Mouse (Mus musculus): ENCODE results near the gene Wars. TPM values are rescaled to one million over a fixed set of nuclear protein-coding genes. Genes with fewer than 3 reads are reported as not detected.
A peak's percentile ranks its signal among the peaks of the same experiment; 100 is the strongest.

The Wars gene
- total RNA-seq (2014; rRNA removed) (91.6 and 92.5 TPM in 2 replicates), polyA plus RNA-seq (2015; fragmentation: Nextera tagmentation; extraction: Ambion mirVana) (99.8 and 108 TPM in 2 replicates)

GRCm38 (mm10) chr12:108893715-108894431, at the start of gene Wars:
Gene Wars (minus strand): TSS chr12:108894174.
- no peaks in the 10 kb centered on the region for H3K27me3 ChIP-seq (ENCODE audit: insufficient read depth, low read length)
- 0 out of 2 replicates have a peak within 1 kb of the TSS, but pooled peaks have one; percentile 29 for H3K27ac ChIP-seq (ENCODE audit: low read depth, low read length)
- peak; percentile 97 for DNase-seq
- peak within 1 kb of the TSS; percentile 95 for H3K4me3 ChIP-seq (ENCODE audit: low read depth, low read length)
- H3K4me2 ChIP-seq (ENCODE audit: low read depth) = peak within 1 kb of the TSS; percentile 65
- no peak for TF ChIP-seq CTCF (IDR thresholded peaks at IDR 0.05; ENCODE audit: low read depth)
- peak within 1 kb of the TSS; percentile 68 for H3K9ac ChIP-seq
- peaks cover 6% of the 10 kb centered on the region; the same call in 1 of the 2 replicates for H3K36me3 ChIP-seq (ENCODE audit: insufficient read depth)
- 2% methylated on average over 55 of the region's 58 CpGs for WGBS
- H3K9me3 ChIP-seq (ENCODE audit: low read length) = no peaks in the 10 kb centered on the region
- peak; percentile 99 for ATAC-seq
- peaks cover 15% of the 10 kb centered on the region for H3K4me1 ChIP-seq (ENCODE audit: insufficient read depth)

GRCm38 (mm10) chr12:108942203-108942923, 48.4 kb upstream of the Wars start:
- no peaks in the 10 kb centered on the region for H3K36me3 ChIP-seq (ENCODE audit: insufficient read depth)
- H3K27me3 ChIP-seq (ENCODE audit: insufficient read depth, low read length) = no peaks in the 10 kb centered on the region
- ATAC-seq = no peak
- no peak overlapping the region for H3K4me2 ChIP-seq (ENCODE audit: low read depth)
- H3K27ac ChIP-seq (ENCODE audit: low read depth, low read length) = no peak overlapping the region
- 84% methylated on average over 14 of the region's 14 CpGs for WGBS
- no peaks in the 10 kb centered on the region for H3K9me3 ChIP-seq (ENCODE audit: low read length)
- no peaks in the 10 kb centered on the region for H3K4me1 ChIP-seq (ENCODE audit: insufficient read depth)
- no peak overlapping the region for H3K4me3 ChIP-seq (ENCODE audit: low read depth, low read length)
- no peak overlapping the region for H3K9ac ChIP-seq
- DNase-seq = no peak
- TF ChIP-seq CTCF (IDR thresholded peaks at IDR 0.05; ENCODE audit: low read depth) = no peak

- 63% methylated on average over 2 of the region's 2 CpGs for WGBS
Measured at GRCm38 (mm10) chr12:108941282-108941681, 47.3 kb upstream of the Wars start.

GRCm38 (mm10) chr12:108940255-108940654, 46.3 kb upstream of the Wars start:
- H3K4me3 ChIP-seq (ENCODE audit: low read depth, low read length) = no peak overlapping the region
- TF ChIP-seq CTCF (IDR thresholded peaks at IDR 0.05; ENCODE audit: low read depth) = no peak
- no peak overlapping the region for H3K27ac ChIP-seq (ENCODE audit: low read depth, low read length)
- no peaks in the 10 kb centered on the region for H3K4me1 ChIP-seq (ENCODE audit: insufficient read depth)
- H3K27me3 ChIP-seq (ENCODE audit: insufficient read depth, low read length) = no peaks in the 10 kb centered on the region
- H3K36me3 ChIP-seq (ENCODE audit: insufficient read depth) = no peaks in the 10 kb centered on the region
- ATAC-seq (no peak), DNase-seq (no peak)
- no peaks in the 10 kb centered on the region for H3K9me3 ChIP-seq (ENCODE audit: low read length)
- 37% methylated on average over 1 of the region's 1 CpGs for WGBS
- no peak overlapping the region for H3K4me2 ChIP-seq (ENCODE audit: low read depth)
- no peak overlapping the region for H3K9ac ChIP-seq

More at GRCm38 (mm10) chr12:108941282-108941681, 47.3 kb upstream of the Wars start:
- Histone ChIP-seq H3K27ac (ENCODE audit: low read depth, low read length) (no peak overlapping the region), H3K4me2 (ENCODE audit: low read depth) (no peak overlapping the region), H3K9me3 (ENCODE audit: low read length) (no peaks in the 10 kb centered on the region), H3K27me3 (ENCODE audit: insufficient read depth, low read length) (no peaks in the 10 kb centered on the region), H3K36me3 (ENCODE audit: insufficient read depth) (no peaks in the 10 kb centered on the region), H3K4me3 (ENCODE audit: low read depth, low read length) (no peak overlapping the region), H3K4me1 (ENCODE audit: insufficient read depth) (no peaks in the 10 kb centered on the region), H3K9ac (no peak overlapping the region)
- DNase-seq (no peak), ATAC-seq (no peak)
- TF ChIP-seq CTCF (IDR thresholded peaks at IDR 0.05; ENCODE audit: low read depth) = no peak; the same call in 1 of the 2 replicates

- no peak for DNase-seq
- Histone ChIP-seq H3K27ac (ENCODE audit: low read depth, low read length) (no peak overlapping the region), H3K9ac (no peak overlapping the region)
Measured at GRCm38 (mm10) chr12:108939317-108939716, 45.3 kb upstream of the Wars start.

GRCm38 (mm10) chr12:108938844-108939243, 44.9 kb upstream of the Wars start:
- Histone ChIP-seq H3K36me3 (ENCODE audit: insufficient read depth) (no peaks in the 10 kb centered on the region; the same call in 1 of the 2 replicates), H3K9ac (no peak overlapping the region), H3K27me3 (ENCODE audit: insufficient read depth, low read length) (no peaks in the 10 kb centered on the region), H3K27ac (ENCODE audit: low read depth, low read length) (no peak overlapping the region), H3K9me3 (ENCODE audit: low read length) (no peaks in the 10 kb centered on the region), H3K4me2 (ENCODE audit: low read depth) (no peak overlapping the region), H3K4me3 (ENCODE audit: low read depth, low read length) (no peak overlapping the region), H3K4me1 (ENCODE audit: insufficient read depth) (no peaks in the 10 kb centered on the region)
- ATAC-seq (no peak), DNase-seq (no peak)
- TF ChIP-seq CTCF (IDR thresholded peaks at IDR 0.05; ENCODE audit: low read depth) = no peak
- 78% methylated on average over 5 of the region's 5 CpGs for WGBS

More at GRCm38 (mm10) chr12:108939317-108939716, 45.3 kb upstream of the Wars start:
- Histone ChIP-seq H3K36me3 (ENCODE audit: insufficient read depth) (no peaks in the 10 kb centered on the region; the same call in 1 of the 2 replicates), H3K27me3 (ENCODE audit: insufficient read depth, low read length) (no peaks in the 10 kb centered on the region), H3K4me1 (ENCODE audit: insufficient read depth) (no peaks in the 10 kb centered on the region), H3K9me3 (ENCODE audit: low read length) (no peaks in the 10 kb centered on the region), H3K4me3 (ENCODE audit: low read depth, low read length) (no peak overlapping the region), H3K4me2 (ENCODE audit: low read depth) (no peak overlapping the region)
- ATAC-seq = no peak
- WGBS = 49% methylated on average over 9 of the region's 9 CpGs
- no peak for TF ChIP-seq CTCF (IDR thresholded peaks at IDR 0.05; ENCODE audit: low read depth)

- Histone ChIP-seq H3K27ac (ENCODE audit: low read depth, low read length) (no peak overlapping the region), H3K9me3 (ENCODE audit: low read length) (no peaks in the 10 kb centered on the region), H3K27me3 (ENCODE audit: insufficient read depth, low read length) (no peaks in the 10 kb centered on the region), H3K4me1 (ENCODE audit: insufficient read depth) (no peaks in the 10 kb centered on the region), H3K4me2 (ENCODE audit: low read depth) (no peak overlapping the region), H3K9ac (no peak overlapping the region), H3K36me3 (ENCODE audit: insufficient read depth) (no peaks in the 10 kb centered on the region; the same call in 1 of the 2 replicates), H3K4me3 (ENCODE audit: low read depth, low read length) (no peak overlapping the region)
- no peak for ATAC-seq
- DNase-seq = no peak
- TF ChIP-seq CTCF (IDR thresholded peaks at IDR 0.05; ENCODE audit: low read depth) = no peak
- WGBS = 90% methylated on average over 4 of the region's 4 CpGs
Measured at GRCm38 (mm10) chr12:108937506-108937905, 43.5 kb upstream of the Wars start.

Measured in forebrain, postnatal 0 days (tissue).